Mouse (Mus musculus) CD4-positive helper T cell, adult 2 months (primary cell): ENCODE measurements around the gene Btbd9.

Experiments
- DNase-seq: peaks from one replicate; pipeline ENCODE4 v3.0.0-alpha.2; 2012; ENCODE audit warnings: low read depth, missing footprints, low spot score

The Btbd9 gene

DNA sequence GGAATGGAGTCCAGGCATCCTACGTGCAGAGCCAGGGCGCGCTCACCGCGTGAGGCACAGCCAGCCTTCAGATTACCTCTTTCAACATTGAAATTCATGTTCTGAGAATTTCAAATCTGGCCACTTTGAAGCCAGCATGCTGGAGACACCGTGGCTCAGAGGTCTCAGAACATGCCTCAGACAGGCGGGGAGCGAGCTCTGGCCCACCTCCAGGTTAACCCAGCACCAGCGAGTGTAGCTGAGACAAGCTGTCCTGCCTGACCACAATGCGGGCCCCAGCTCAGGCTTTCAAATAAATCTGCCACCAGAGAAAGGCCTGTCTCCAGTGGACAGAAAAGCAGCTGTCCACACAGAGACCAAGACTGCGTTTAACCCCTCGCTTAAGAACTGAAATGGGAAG lies 363.6 kb downstream of the Btbd9 start:
- no peak for DNase-seq

DNA sequence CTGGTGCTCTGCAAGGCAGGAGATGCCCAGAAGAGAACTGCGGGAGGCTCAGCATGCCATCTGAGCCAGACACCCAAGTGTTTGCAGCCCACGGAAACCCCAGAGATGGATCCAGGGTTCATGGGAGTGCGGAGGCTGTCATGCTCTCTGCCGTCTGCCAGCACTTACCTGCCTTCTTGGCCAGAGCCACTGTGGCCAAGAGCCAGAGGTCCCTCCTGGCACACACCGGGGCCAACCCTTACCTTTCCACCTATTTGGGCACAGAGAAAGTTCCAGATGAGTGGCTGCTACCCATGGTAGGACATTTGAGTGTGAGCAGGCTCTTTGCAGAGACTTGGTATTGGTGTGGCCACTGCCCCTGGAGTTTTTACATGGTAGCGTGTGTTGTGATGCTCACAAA lies 365.4 kb downstream of the Btbd9 start:
- no peak for DNase-seq

DNA sequence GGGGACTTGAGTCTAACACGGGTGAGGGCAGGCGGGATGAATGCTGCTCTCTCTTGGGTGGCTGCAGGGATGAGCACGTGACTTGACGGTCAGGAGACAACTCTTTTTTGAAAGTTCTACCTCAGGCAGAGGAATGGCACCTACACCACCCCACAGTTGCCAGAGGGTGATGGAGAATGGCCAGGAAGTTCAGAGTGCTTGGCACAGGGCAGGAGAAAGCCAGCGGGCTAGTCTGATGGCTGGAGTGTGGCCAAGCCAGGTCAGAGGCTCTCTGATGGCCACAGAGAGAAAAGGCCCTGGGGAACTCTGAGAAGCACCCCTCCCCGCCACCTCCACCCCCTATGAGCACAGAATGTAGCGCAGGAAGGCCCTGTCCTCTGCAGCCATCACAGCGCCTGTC lies 366.0 kb downstream of the Btbd9 start:
- DNase-seq: no peak

DNA sequence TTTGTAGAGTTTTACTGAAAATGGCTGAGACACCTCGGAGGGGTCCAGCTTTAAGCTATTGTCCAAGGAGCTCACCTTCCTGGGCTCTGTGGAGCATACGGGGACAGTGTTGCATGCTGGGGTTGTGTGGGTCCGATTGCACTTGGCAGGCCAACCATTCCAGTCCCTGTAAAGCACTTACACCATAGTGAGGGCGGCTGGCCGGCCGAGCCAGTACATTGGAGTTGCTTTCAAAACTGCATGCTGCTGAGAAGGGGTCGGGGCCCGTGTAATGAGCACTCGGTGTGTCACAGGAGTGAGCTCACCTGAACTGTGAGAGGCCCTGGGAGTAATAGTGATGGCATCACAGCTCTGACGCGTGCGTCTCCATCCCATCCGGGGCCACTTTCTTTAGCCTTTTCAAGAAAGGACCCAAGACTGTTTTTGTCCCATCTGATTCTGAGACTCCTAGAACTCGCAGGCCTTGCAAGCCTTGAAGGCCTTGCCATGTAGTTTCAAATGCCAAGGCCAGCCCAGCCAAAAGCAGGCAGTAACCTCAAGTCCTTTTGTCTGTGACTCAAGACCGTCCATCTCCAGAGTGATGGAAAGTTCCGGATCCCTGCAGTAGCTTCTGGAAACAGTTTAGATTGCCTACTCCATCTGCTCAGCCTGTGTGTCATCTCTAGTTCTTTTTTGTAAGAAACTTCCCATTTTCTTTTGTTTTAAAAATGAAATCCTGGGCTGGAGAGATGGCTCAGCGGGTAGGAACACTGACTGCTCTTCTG lies 371.0 kb downstream of the Btbd9 start:
- DNase-seq: no peak

DNA sequence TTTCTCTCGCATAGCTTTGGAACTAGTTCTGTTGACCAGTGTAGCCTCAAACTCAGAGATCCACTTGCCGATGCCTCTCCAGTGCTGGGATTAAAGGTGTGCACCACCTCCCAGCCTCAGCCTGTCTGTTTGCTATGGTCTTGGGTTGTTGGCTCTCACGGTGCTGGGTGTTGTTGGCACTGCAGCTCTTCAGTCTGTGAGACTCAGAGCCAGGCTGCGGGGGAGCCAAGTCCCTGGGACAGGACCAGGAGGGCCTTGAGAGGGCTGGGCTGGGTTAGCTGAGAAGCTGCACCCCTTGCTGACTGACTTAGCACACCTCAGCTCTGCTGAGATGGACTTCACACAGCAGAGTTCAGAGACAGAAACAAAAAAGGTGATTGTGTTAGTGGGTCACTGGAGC lies 376.0 kb downstream of the Btbd9 start:
- DNase-seq: no peak

DNA sequence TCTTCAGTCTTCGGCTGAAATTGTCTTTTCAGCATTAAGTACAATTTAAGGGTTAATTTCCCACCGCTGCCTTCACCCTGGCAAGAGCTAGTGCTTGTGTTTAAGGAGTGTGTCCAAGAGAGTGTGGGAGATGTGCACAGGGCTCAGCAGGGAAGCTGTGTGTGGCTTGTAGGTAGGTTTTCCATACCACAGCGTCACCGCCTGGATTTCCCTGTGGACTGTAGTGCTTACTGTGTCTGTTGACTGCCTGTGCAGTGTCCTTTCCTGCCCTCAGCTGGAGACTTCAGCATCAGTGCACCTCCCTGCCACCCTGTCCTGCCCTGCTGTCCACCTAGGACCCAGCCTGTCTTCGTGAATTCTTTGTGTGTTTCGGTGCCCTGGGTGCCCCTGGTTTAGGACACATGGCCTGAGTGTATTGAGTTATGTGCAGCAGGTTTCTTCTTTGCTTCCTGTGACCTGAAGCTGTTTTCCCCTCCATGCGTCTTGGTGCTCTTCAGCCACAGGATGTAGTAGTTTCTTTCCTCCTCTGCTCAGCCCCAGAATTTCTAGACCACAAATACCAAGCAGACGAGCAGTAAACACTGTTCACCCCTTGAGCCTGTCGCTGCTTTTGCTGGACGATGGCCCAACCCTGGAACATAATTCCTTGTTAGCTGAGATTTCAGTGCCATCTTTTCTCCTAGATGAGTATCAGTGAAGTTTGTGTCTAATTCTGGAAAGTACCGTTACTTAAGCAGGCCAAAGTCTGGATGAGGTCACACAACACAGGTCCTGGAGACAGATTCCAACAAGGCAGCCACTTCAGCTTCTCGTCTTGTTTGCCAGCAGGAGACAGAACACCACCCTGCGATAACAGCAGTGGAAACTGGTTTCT lies 376.7 kb downstream of the Btbd9 start:
- no peak for DNase-seq

DNA sequence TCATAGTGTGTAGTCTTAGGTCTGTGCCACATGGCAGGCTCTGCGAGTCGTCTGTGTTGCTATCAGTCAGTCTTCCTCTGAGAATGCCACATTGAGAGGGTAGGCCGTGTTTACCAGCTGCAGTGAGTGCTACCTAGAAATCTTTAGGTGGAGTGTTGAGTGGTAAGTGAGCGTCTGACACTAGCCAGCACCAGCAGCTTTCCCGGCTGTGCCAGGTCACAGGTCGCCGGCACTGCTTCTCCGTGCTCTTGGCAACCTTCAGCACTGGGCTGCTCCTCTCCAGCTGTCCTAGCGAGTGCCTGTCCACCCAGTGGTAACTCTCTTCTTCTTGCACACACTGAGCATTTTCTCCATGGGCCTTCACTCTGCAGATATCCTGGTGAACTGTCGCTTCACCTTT lies 377.9 kb downstream of the Btbd9 start:
- no peak for DNase-seq

DNA sequence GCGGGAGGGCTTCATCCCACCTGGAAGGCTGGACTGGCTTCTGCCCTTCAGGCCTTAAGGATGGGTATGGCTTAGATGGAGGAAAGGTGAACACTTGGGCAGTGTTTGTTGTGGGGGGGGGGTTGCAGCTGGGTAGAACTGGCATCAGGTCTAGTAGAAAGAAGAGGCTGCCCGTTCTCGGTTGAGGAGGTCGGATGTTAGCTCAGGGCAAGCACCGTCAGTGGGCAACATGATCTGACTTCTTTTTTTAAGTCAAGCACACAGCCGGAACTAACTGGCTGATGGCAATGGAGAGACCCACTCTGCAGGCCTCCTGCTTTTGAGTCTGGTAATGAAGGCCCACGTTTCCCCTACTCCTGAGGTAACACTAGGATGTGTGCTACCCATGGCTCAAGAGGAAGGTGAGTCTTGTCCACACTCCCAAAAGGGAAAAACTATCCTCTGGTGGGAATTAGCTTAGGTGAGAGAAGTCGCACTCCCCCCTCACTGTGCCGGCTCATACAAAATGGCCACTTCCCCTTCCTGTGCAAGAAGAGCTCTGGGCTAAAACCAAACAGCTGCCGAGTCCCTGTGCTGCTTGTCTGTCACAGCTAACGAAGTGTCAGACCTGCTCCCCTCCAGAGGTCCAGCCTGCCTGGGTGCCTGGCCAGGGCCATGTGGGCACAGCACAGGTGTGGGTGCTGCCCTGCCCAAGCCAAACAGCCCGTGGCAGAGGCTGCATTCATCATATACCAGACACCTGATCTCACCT lies 378.8 kb downstream of the Btbd9 start:
- peak; percentile 41 for DNase-seq

DNA sequence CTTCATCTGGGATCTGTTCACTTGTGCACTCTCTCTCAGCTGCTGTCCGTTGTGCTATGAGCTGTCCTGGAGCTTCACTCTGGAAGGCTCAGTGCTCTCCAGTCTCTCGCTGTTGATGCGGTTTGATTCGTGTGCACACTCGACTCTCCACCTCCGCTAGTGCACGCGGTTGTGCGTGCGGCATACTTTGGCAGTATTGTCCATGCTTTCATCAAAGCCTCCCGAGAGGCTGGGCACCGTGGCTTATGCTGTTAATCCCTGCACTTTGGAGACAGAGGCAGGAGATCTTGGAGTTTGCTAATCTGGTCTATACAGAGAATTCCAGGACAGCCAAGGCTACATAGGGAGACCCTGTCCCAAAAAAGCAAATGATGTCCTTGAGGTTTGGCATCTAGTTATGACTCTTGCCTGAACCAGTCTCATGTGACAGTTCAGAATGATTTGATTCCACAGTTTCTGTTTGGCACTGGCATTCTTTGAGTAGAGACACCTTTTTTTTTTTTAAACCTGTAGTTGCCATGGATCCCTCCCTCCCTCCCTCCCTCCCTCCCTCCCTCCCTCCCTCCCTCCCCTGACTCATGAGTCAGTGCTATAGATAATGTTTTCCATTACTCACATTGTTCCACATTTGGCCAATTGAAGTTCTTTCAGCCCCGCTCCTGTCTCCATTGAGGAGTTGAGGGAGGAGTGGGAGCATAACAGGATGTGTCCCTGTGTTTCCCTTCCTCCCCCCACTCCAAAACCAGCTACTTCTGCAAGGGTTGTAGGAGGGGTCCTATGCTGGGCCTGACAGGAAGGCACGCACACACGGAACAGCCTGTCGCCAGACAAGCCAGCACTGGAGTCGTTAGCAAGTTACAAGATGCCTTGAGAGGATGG lies 379.6 kb downstream of the Btbd9 start:
- DNase-seq: peak; percentile 44

DNA sequence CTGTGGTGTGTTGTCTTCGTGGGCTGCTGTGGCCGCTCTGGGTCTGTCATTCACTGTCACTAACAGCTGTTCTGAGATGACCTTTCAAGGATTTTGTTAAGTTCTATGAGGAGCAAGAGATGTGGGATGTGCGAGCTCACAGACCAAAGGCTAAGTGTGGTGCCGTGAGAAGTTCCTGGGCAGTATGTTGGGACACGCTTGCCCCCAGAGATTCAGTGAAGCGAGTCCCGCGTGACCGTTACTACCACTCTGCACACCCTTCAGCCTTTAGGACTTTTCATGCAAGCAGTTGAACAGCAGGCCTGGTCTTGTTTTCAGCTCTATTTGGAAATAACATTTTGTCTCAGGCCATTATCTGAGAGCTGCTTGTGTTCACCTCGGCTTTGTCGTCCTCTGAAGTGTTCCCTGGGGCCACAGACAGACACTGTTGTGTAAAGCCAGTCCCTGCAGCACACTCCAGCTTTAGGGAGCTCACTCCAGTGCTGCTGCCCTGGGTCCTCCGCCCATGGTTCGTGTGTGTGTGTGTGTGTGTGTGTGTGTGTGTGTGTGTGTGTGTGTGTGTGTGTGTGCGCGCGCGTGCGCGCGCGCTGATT lies 380.6 kb downstream of the Btbd9 start:
- no peak for DNase-seq

DNA sequence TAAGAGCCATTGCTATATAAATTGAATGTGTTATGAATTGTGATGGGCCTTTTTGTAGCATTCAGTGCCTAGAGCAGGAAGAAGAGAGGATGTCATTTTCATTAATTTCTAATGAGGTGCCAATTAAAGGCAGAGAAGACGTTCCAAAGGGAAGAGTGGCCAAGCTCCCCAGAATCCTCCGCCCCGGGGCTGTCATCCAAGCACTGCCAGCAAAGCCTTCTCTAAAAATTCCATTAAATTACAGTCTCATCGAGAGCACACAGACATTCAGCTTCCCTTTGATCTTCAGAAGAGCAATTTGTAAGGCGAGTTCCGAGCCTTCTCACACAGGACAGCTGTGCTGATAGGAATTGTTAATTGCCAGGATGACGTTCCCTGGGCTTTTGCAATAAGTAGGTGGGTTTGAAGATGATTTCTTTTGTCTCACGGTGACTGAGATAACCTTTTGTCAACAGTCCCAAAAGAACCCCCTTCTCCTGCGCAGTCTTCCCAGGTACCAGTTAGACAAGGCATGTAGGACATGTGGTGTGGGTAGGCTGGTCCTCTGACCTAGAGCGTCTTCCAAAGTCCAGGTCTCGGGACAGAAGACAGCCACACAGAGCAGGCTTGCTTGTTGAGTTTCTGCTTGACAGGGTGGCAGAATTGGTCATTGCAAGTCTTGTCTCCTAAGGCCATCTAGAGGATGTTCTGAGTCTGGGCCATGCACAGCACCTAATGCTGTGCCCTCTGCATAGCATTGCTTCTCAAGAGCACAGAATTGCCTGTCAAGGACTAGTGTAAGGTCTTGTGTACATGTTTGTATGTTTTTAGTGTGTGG lies 381.5 kb downstream of the Btbd9 start:
- no peak for DNase-seq

DNA sequence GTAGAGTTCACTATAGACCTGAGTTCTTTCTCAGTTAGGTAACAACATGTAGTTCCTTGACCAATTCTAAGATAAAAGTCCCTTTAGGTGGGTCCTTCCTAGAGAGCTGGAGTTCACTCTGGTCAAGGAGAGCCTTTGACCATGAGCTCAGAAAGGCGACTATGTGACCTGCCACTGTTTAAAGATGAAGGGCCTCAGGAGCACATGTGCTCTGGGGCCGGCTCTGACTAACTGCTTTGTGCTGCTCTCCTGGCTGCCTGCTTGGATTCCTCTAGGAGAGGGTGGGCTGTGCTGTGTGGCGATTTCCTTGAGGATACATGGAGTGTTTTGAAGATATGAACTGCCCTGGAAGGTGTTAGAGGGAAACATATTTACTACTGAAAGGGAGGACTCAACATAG lies 382.2 kb downstream of the Btbd9 start:
- DNase-seq: no peak

DNA sequence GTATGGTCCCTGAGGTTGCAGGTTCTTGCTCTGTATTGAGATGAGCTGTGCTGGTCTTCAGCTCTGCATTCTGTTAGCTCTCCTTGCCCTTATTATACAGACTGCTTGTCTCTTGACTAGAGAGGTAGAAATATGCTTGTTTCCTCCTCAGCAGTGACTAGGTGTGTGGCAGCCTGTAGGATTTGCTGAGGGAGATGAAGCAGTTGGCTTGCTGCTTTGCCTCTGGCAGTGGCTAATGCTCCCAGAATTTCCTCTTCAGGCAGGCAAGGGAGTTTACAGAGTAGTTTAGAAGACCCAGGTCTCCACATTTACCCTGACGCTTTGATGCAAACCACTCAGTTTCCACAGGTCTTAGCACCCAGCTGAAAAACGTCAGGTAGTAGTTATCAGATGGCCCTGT lies 382.7 kb downstream of the Btbd9 start:
- DNase-seq: no peak

DNA sequence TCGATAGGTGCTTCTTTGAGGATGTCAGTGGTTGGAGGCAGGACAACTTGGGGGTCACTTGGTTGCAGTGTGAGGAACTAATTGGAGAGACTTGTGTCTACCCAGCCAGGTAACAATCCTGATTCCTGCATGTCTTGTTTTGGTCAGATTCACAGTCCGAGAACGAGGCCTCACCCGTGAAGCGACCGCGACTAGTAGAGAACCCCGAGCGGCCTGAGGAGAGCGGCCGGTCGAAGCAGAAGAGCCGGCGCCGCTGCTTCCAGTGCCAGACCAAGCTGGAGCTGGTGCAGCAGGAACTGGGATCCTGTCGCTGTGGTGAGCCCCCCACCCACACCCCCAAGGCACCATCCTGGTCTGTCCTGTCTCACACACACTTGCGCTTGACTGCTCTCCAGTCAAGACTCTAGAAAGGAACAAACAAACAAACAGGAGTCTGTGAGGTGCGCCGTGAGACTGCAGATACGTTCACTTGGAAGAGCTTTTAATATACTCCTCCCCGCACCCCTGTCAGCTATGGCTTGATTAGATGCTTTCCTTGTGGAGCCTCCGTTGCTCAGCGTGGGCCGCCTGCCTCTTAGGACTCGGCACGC lies 383.8 kb downstream of the Btbd9 start:
- DNase-seq: no peak

DNA sequence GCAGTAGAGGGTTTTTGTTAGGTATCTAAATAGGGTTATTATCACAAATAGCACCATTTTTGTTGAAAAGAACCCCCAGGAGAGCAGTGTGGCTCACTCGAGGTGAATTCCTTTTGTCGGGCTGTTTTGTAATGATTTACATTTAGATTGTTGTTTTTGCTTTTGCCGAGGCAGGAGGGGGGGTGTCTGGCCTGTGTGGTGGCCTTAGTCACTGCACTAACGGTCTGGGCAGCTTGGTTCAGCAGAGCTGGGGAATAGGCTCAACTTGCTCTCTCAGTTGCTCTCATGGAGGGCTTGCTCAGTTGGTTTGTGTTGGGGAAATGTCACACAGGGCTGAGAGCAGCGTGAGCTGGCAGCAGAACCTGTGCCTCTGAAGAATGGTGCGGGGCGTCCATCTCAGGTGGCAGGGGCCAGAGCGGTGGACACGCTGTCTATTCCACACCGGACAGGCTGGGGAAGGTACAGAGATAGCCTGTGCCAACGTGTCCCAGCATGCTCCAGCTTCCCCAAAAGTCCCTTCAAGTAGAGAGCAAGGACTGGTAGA lies 385.1 kb downstream of the Btbd9 start:
- DNase-seq: no peak

DNA sequence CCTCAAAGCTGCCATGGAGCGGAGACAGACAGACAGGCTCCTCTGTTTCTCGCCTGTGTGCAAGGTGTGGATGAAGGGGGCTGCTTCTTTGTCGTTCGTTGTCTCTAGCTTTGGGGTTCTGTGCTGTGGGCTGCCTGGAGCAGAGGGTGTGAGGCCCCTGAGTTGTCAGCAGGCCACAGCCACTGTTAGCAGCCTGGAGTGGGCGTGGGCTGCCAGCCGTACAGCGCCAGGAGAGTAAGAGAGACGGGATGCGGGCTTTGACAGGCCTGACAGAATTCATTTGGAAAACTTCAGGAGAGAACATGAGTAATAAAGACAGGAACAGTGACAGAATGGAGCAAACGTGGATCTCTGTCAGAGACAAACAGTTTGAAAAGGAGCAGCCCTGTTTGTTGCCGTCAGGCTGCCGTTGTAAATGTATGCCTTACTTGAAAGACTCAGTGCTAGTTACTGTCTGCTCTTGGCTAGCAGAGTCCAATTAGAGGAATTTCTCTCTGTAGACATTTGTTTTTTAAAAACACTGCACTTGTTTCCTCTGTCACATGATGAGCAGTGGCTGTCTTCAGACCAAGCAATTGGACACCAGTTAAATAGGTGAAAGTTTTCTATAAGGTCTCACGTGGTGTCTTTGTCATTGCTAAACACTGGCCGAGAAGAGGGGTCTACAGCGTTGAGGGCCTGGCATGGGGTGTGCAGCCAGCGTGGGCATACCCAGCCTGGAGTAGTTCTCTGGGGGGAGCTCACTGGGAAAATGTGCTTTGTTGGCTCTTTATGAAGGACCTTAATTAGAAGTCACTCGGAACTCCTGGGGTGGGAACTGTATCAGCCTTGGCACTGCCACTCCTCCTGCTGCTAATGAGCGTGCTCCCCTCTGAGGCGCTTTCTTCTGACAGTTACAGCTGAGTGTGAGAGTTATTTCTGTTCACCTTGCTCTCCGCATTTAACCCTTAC lies 388.0 kb downstream of the Btbd9 start:
- DNase-seq: no peak

DNA sequence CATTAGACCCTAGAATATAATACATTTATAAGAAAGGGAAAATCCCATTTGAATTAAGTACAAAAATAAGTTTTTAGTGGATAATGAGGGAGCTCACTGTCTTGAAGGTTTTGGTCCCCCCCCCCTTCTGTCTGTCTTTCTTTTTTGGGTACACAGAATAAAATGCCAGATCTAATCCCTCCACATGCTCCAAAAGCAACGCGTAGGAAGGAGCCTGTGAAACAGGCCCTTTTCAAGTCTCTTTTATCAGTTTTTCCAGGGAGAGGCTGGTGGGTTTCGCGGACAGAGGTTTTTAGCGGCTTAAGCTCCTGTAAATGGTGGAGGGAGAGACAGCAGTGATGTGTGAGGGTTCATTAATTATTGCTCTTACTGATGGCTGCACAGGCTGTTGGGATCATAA lies 388.7 kb downstream of the Btbd9 start:
- DNase-seq: no peak

DNA sequence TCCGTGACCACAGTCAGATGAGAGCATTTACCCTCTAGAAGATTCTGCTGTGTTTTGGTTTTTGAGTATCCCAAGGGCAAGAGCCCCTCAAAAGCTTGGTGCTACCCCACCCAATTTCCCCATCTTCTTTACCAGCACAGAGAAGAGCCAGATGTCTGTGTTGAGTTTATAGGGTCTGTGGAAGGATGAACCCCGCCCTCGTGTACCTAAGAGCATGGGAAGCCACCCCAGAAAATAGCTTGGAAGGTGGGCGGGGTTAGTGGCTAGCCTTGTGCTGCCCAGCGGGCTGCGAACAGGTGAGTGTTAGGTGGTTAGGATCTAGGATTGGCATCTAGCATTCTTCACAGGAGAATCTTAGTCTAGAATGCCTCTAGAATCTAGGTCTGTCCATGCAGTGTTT lies 389.1 kb downstream of the Btbd9 start:
- no peak for DNase-seq
